Mouse (Mus musculus): ENCODE results near the gene Adcy10. TPM values are rescaled to one million over a fixed set of nuclear protein-coding genes. Genes with fewer than 3 reads are reported as not detected.

The Adcy10 gene
- polyA plus RNA-seq, 1 experiment from 2014 or later, result 0.06 TPM

DNA sequence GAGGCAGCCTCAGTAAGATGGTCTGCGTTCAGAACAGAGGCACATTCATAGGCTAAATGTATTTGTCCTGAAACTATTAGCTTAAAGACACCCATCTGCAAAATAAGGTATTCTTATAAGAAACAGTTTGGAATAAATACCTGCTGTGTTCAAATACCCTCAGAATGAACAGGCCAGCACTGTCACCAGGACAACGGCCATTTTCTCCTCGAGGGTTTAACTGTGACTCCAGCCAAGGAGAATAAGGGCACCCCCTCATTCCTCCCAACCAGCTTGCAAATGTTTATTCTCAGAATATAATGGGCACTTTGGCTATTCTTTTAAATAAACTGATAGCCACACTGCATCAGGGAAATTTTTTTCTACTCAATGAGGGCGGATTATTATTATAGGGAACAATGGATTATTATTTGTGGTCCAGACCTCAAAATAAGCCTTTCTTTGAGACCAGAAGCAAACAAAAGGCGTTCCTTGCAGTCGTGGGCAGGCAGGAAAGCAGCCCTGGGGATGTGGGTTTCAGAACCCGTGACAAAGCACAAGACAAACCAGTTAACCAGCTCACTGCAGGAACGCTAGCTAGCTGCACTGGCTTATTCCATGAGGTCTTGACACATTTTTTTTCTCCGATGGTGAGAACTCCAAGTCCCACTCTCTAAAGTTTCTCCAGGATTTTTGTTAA is 125.5 kb downstream of the Adcy10 start:
- no peaks in the 10 kb centered on the region for H3K27me3 ChIP-seq (ENCODE audit: insufficient read depth, low read length)
- ATAC-seq (ENCODE audit: low FRiP score, low TSS enrichment), result no peak
- H3K9me3 ChIP-seq (ENCODE audit: low read length), result peaks cover 7% of the 10 kb centered on the region; the same call in 1 of the 2 replicates
- H3K4me3 ChIP-seq (ENCODE audit: low read length), result no peak overlapping the region
- 0 out of 2 replicates have a peak, but pooled peaks cover 3% of the 10 kb centered on the region for H3K4me1 ChIP-seq (ENCODE audit: insufficient read depth, low read length)
- H3K27ac ChIP-seq (ENCODE audit: low read length), result peak overlapping the region; percentile 30; the same call in 1 of the 2 replicates
- H3K9ac ChIP-seq (replicated peaks; ENCODE audit: low read length), result no peak overlapping the region
- 71% methylated on average over 9 of the region's 9 CpGs for WGBS
- H3K4me2 ChIP-seq (replicated peaks; ENCODE audit: low read depth, low read length), result no peak overlapping the region
- H3K36me3 ChIP-seq (ENCODE audit: insufficient read depth, low read length), result peaks cover 36% of the 10 kb centered on the region

GRCm38 (mm10) chr1:165612714-165613113 is 127.7 kb downstream of the Adcy10 start:
- Histone ChIP-seq H3K36me3 (ENCODE audit: insufficient read depth, low read length) (peaks cover 24% of the 10 kb centered on the region), H3K4me2 (replicated peaks; ENCODE audit: low read depth, low read length) (no peak overlapping the region), H3K9ac (replicated peaks; ENCODE audit: low read length) (no peak overlapping the region), H3K27me3 (ENCODE audit: insufficient read depth, low read length) (no peaks in the 10 kb centered on the region), H3K9me3 (ENCODE audit: low read length) (peaks cover 10% of the 10 kb centered on the region; the same call in 1 of the 2 replicates), H3K27ac (ENCODE audit: low read length) (no peak overlapping the region), H3K4me3 (ENCODE audit: low read length) (no peak overlapping the region), H3K4me1 (ENCODE audit: insufficient read depth, low read length) (peaks cover 25% of the 10 kb centered on the region)
- 60% methylated on average over 5 of the region's 5 CpGs for WGBS
- no peak for ATAC-seq (ENCODE audit: low FRiP score, low TSS enrichment)

DNA sequence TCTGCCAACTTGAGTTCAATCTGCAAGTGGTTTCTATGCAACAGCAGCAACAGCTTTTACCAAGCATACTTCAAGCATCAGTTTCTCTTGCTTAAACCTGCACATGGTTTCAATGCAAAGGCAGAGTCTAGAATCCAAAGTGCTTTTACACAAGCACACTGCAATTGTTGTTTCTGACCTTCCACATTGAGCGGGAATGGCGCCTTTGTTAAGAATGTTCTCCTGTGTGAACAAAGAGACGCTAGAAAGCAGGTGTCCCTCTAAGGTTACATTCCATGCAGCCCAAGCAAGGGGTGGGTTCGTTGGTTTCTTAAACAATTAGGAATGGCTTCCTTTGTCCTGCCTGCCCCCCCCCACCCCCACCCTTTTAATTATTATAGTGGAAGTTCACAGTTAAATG is 128.9 kb downstream of the Adcy10 start:
- Histone ChIP-seq H3K9ac (replicated peaks; ENCODE audit: low read length) (no peak overlapping the region), H3K27ac (ENCODE audit: low read length) (no peak overlapping the region), H3K36me3 (ENCODE audit: insufficient read depth, low read length) (peaks cover 17% of the 10 kb centered on the region), H3K9me3 (ENCODE audit: low read length) (peaks cover 10% of the 10 kb centered on the region; the same call in 1 of the 2 replicates), H3K4me3 (ENCODE audit: low read length) (no peak overlapping the region), H3K4me2 (replicated peaks; ENCODE audit: low read depth, low read length) (no peak overlapping the region), H3K4me1 (ENCODE audit: insufficient read depth, low read length) (peaks cover 35% of the 10 kb centered on the region), H3K27me3 (ENCODE audit: insufficient read depth, low read length) (no peaks in the 10 kb centered on the region)
- ATAC-seq (ENCODE audit: low FRiP score, low TSS enrichment), result no peak
- WGBS, result 65% methylated on average over 4 of the region's 4 CpGs

- Histone ChIP-seq H3K36me3 (ENCODE audit: insufficient read depth, low read length) (peaks cover 17% of the 10 kb centered on the region), H3K4me1 (ENCODE audit: insufficient read depth, low read length) (peaks cover 35% of the 10 kb centered on the region), H3K27me3 (ENCODE audit: insufficient read depth, low read length) (no peaks in the 10 kb centered on the region), H3K9ac (replicated peaks; ENCODE audit: low read length) (no peak overlapping the region), H3K9me3 (ENCODE audit: low read length) (peaks cover 10% of the 10 kb centered on the region; the same call in 1 of the 2 replicates), H3K4me2 (replicated peaks; ENCODE audit: low read depth, low read length) (no peak overlapping the region), H3K4me3 (ENCODE audit: low read length) (no peak overlapping the region), H3K27ac (ENCODE audit: low read length) (no peak overlapping the region)
- WGBS, result 92% methylated on average over 3 of the region's 3 CpGs
- ATAC-seq (ENCODE audit: low FRiP score, low TSS enrichment), result no peak
Observed at GRCm38 (mm10) chr1:165614793-165615192, 129.8 kb downstream of the Adcy10 start.

DNA sequence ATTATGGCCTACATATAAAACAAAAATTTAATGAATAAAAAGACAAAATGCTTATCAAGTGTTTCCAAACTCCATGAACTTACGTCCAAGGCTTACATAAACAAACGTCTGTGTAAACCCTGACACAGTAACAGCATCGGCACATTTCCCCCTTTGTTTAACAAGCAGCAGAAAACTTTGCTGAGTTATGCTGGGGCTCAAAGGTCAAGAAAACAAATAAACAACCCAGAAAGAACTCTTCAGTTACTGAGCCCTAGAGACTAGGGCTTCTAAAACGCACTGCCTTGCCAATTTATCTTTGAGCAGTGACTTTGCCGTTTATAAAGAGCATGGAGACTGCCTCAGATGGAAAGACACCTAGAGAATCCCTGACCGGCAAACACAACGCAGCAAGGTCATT is 131.7 kb downstream of the Adcy10 start:
- Histone ChIP-seq H3K4me2 (replicated peaks; ENCODE audit: low read depth, low read length) (peak overlapping the region; percentile 26), H3K27me3 (ENCODE audit: insufficient read depth, low read length) (no peaks in the 10 kb centered on the region), H3K9ac (replicated peaks; ENCODE audit: low read length) (no peak overlapping the region), H3K36me3 (ENCODE audit: insufficient read depth, low read length) (peaks cover 17% of the 10 kb centered on the region), H3K4me3 (ENCODE audit: low read length) (no peak overlapping the region), H3K27ac (ENCODE audit: low read length) (peak overlapping the region; percentile 85), H3K9me3 (ENCODE audit: low read length) (peaks cover 10% of the 10 kb centered on the region; the same call in 1 of the 2 replicates), H3K4me1 (ENCODE audit: insufficient read depth, low read length) (peaks cover 38% of the 10 kb centered on the region)
- WGBS, result 18% methylated on average over 7 of the region's 7 CpGs
- ATAC-seq (ENCODE audit: low FRiP score, low TSS enrichment), result peak; percentile 44; the same call in 1 of the 2 replicates

GRCm38 (mm10) chr1:165617166-165617891 is 132.3 kb downstream of the Adcy10 start:
- Histone ChIP-seq H3K9me3 (ENCODE audit: low read length) (peaks cover 10% of the 10 kb centered on the region; the same call in 1 of the 2 replicates), H3K36me3 (ENCODE audit: insufficient read depth, low read length) (peaks cover 19% of the 10 kb centered on the region), H3K4me2 (replicated peaks; ENCODE audit: low read depth, low read length) (peak overlapping the region; percentile 26), H3K9ac (replicated peaks; ENCODE audit: low read length) (no peak overlapping the region; the same call in 1 of the 2 replicates), H3K4me3 (ENCODE audit: low read length) (no peak overlapping the region), H3K27me3 (ENCODE audit: insufficient read depth, low read length) (no peaks in the 10 kb centered on the region), H3K4me1 (ENCODE audit: insufficient read depth, low read length) (peaks cover 38% of the 10 kb centered on the region), H3K27ac (ENCODE audit: low read length) (peak overlapping the region; percentile 85)
- ATAC-seq (ENCODE audit: low FRiP score, low TSS enrichment), result peak; percentile 84
- 4% methylated on average over 15 of the region's 15 CpGs for WGBS

DNA sequence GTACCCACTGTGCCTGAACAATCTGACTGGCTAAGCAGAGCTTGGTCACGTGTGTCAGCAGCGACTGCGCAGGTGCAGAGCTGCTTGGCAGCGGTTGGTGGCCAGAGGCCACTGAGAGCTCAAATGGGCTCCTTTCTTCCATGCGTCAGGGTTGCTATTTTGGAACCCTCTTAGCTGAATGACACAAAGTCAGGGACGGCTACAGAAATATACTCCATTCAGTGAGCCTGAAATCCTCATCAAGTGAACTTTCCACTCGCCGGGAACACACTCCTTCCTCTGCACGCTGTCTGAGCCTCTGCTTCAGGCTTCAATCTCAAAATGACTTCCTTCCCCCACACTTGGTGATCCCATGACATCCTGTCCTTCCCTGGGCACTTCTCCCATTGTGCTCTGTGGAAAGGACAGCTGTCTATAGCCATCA is 133.2 kb downstream of the Adcy10 start:
- peak overlapping the region; percentile 85 for H3K27ac ChIP-seq (ENCODE audit: low read length)
- no peaks in the 10 kb centered on the region for H3K27me3 ChIP-seq (ENCODE audit: insufficient read depth, low read length)
- 52% methylated on average over 9 of the region's 9 CpGs for WGBS
- peaks cover 22% of the 10 kb centered on the region for H3K36me3 ChIP-seq (ENCODE audit: insufficient read depth, low read length)
- no peak overlapping the region for H3K4me3 ChIP-seq (ENCODE audit: low read length)
- H3K4me1 ChIP-seq (ENCODE audit: insufficient read depth, low read length), result peaks cover 38% of the 10 kb centered on the region
- H3K4me2 ChIP-seq (replicated peaks; ENCODE audit: low read depth, low read length), result 0 out of 2 replicates have a peak overlapping the region, but pooled peaks have one; percentile 6
- peak; percentile 17; the same call in 1 of the 2 replicates for ATAC-seq (ENCODE audit: low FRiP score, low TSS enrichment)
- H3K9ac ChIP-seq (replicated peaks; ENCODE audit: low read length), result no peak overlapping the region; the same call in 1 of the 2 replicates
- H3K9me3 ChIP-seq (ENCODE audit: low read length), result peaks cover 10% of the 10 kb centered on the region; the same call in 1 of the 2 replicates

- H3K27ac ChIP-seq (ENCODE audit: low read length), result no peak overlapping the region
- no peak for ATAC-seq (ENCODE audit: low FRiP score, low TSS enrichment)
- no peak overlapping the region for H3K4me2 ChIP-seq (replicated peaks; ENCODE audit: low read depth, low read length)
- no peaks in the 10 kb centered on the region for H3K9me3 ChIP-seq (ENCODE audit: low read length)
- no peak overlapping the region for H3K9ac ChIP-seq (replicated peaks; ENCODE audit: low read length)
- no peak overlapping the region for H3K4me3 ChIP-seq (ENCODE audit: low read length)
- H3K36me3 ChIP-seq (ENCODE audit: insufficient read depth, low read length), result peaks cover 8% of the 10 kb centered on the region; the same call in 1 of the 2 replicates
- H3K27me3 ChIP-seq (ENCODE audit: insufficient read depth, low read length), result no peaks in the 10 kb centered on the region
- H3K4me1 ChIP-seq (ENCODE audit: insufficient read depth, low read length), result peaks cover 28% of the 10 kb centered on the region
- WGBS, result 79% methylated on average over 5 of the region's 5 CpGs
Observed at GRCm38 (mm10) chr1:165625058-165625457, 140.1 kb downstream of the Adcy10 start.

DNA sequence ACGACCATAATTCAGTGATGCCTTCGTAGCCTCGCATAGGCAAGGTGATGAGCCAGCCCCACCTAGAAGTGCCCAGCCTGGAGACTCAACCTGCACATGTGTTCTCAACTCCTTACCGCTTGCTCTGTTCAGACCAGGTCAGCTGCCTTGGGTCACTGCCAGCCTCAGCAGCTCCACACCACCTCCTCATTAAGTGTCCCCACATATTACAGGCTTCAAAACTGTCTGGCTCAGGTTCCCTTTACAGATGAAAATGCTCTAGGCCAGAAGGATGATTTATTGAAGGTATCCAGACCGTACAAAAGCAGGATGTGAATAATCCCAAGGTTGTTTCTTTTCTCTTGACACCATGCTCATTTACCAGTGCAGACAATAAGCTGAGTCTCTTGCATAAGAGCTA is 140.9 kb downstream of the Adcy10 start:
- 36% methylated on average over 5 of the region's 5 CpGs for WGBS

More for the DNA sequence above, 140.9 kb downstream of the Adcy10 start:
- Histone ChIP-seq H3K27ac (ENCODE audit: low read length) (no peak overlapping the region), H3K36me3 (ENCODE audit: insufficient read depth, low read length) (peaks cover 8% of the 10 kb centered on the region; the same call in 1 of the 2 replicates), H3K4me1 (ENCODE audit: insufficient read depth, low read length) (peaks cover 28% of the 10 kb centered on the region), H3K4me2 (replicated peaks; ENCODE audit: low read depth, low read length) (no peak overlapping the region), H3K27me3 (ENCODE audit: insufficient read depth, low read length) (no peaks in the 10 kb centered on the region), H3K9ac (replicated peaks; ENCODE audit: low read length) (no peak overlapping the region), H3K4me3 (ENCODE audit: low read length) (no peak overlapping the region), H3K9me3 (ENCODE audit: low read length) (no peaks in the 10 kb centered on the region)
- peak; percentile 41; the same call in 1 of the 2 replicates for ATAC-seq (ENCODE audit: low FRiP score, low TSS enrichment)
